Mouse (Mus musculus) E14TG2a.4 (cell line): ENCODE measurements around the gene Gm12216.

Experiments
- CTCF ChIP-seq: conservative IDR thresholded peaks from 2 replicates; pipeline ENCODE4 v1.5.1; 2014; ENCODE audit warnings: low read length
- NANOG ChIP-seq: IDR thresholded peaks from 2 replicates; pipeline ENCODE4 v1.6.1; 2014; ENCODE audit warnings: borderline replicate concordance, low read length, mixed read lengths
- POU5F1 ChIP-seq: IDR thresholded peaks from 2 replicates; pipeline ENCODE4 v1.6.1; 2014; ENCODE audit warnings: low read length, borderline replicate concordance

- TF ChIP-seq CTCF (no peak), NANOG (no peak), POU5F1 (no peak)
Observed at GRCm38 (mm10) chr11:53900991-53901390, 41.9 kb upstream of the Gm12216 start.
